Mouse (Mus musculus) G1E (cell line): Measurements from ENCODE around the gene Cd200r3.

Experiments
- CTCF ChIP-seq: IDR thresholded peaks from 2 replicates; pipeline ENCODE4 v1.5.1; 2012; ENCODE audit warnings: low read depth, low read length, inconsistent platforms, mixed read lengths
- GATA1 ChIP-seq: IDR thresholded peaks from 2 replicates; pipeline ENCODE4 v1.6.1; 2012; ENCODE audit warnings: borderline replicate concordance, low read length, inconsistent platforms, mixed read lengths
- POLR2AphosphoS5 ChIP-seq: IDR thresholded peaks from 2 replicates; pipeline ENCODE4 v1.6.1; 2012; ENCODE audit warnings: low read depth, low read length, inconsistent platforms; ENCODE audit not compliant: insufficient replicate concordance
- TAL1 ChIP-seq: conservative IDR thresholded peaks from 2 replicates; pipeline ENCODE4 v1.6.1; 2012; ENCODE audit warnings: low read depth, low read length, inconsistent platforms, mixed read lengths

DNA sequence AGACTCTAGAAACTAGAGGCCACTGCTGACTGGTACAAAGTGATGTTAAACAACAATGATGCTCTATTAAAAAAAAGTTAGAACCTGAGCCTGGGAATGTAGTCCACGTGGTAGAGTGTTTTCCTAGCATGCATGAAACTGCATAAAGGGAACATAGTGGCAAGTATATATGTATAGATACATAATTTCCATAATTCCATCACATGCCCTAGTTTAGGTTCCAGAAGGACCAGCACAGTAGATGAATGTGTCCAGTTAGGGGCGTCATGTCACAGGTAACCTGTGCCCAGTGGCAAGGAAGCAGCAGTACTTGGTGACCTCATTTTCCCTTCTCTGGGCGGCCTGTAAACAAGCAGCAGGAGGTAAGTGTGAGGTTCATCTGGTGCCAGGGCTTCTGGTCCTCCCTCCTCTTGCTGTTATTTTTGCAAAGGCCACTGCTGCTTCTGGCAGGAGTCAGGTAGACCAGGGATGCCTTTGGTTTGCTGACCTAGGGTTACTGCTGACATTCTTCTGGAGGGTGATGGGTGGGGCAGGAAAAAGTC is 35.9 kb downstream of the Cd200r3 start:
- TF ChIP-seq CTCF (no peak), TAL1 (no peak), GATA1 (no peak), POLR2AphosphoS5 (no peak)
